Mouse (Mus musculus) adrenal gland, adult (tissue): Measurements from ENCODE around the gene Rreb1.

Experiments
- DNase-seq, 2 experiments: peaks; one replicate each; pipeline ENCODE4 v3.0.0; 2022 to 2023; ENCODE audit warnings: low spot score in 1 of 2; ENCODE audit not compliant: inconsistent age in 2 of 2

Rreb1 gene

DNA sequence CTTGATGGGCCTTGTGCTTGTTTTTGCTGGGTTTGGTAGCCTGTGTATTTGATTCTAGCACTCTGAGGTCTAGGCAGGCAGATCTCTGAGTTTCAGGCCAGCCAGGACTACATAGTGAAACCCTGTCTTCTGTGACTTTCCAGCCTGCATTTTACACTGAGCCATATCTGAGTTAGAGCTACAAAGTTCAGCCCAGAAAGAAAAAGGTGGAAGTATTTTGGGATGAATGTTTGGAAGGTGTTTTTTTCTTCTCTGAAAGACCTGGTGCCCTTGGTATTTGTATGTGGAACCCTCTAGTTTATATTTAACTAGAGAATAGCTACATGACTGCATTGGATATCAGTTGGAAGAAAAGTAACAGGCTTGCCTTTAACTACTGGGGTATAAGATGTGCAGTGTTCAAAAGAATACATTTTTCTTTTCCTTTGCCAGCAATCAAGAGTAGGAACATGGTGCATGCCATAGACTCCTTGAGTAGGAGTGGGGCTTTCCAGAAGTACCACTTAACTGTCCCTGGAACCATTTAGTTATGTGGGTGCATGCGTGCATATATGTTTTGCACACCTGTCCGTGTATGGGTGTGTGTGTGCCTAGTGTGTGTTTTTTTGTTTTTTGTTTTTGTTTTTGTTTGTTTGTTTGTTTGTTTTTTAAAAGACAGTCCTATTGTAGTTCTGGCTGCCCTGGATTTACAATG is 94.1 kb downstream of the Rreb1 start:
- DNase-seq = no peak

DNA sequence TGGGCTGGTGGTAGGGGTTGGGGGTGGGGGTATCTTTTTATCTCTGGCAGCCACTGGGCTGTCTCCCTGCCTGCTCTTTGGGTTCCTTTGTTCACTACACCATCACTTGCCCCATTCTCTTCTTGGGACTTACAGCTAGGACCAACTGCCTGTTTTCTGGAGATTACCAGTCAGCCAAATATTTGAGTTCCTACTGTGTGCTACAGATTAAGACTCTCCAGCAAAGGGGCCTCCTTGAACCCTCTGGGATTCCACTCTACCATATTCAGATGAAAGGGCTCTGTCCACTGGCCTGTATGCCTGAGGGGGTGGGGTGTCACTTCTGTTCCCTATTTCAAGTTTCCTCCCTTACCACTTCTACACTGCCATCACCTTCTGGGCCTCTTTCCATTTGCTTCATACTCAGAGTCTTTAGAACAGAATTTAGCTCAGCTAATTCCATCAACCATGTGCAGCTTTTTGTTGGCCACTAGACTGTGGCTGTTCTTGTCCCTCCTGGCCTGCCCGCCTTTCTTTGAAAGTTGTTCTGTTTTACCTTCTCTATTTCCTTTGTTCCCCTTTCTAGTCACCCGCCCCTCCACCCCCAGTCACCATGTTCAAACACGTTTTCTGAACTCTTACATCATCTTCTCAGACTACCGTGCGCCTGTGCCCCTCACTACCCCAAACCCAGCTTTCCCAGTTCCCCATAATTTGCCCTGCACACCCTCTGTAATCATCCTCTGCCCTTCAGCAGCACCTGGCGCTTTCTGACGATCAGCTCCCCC is 95.1 kb downstream of the Rreb1 start:
- peak in 1 of 2 experiments; percentile 40 for DNase-seq

DNA sequence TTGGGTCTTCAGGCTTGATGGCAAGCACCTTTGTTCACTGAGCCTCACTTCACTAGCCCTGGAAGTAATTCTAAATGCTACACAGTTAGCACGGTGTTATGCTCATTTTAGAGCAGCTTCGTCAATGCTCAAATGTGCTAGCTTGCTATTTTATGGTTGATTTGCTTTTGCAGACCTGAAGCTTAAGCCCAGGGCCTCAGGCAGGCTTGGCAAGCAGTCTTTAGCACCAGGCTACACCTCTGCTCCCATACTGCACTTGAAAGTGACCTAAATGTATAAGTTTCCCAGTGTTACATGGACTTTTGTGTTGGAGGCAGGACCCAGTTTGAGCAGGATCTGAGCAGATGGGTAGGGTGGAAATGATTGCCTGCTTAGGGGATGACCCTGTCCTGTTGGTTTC is 97.7 kb downstream of the Rreb1 start:
- DNase-seq = no peak

DNA sequence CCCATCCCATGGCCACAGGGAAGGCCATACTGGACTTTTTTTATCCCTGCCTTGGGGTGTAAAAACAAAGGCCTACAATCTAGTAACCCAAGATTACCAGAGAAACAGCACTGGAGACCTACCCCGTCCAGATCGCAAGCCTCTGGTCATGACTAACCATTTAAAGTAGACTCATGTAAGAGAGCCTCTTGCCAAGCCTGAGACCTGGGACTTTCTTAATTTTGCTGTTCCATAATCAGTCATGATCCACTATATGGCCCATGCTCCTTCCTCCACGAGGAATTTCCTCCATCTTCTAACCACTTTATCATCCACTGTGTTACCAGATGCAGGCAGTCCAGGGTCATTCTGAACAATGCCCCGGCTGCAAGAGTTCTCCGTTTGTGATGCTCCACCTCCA is 98.2 kb downstream of the Rreb1 start:
- peak in 1 of 2 experiments; percentile 67 for DNase-seq

DNA sequence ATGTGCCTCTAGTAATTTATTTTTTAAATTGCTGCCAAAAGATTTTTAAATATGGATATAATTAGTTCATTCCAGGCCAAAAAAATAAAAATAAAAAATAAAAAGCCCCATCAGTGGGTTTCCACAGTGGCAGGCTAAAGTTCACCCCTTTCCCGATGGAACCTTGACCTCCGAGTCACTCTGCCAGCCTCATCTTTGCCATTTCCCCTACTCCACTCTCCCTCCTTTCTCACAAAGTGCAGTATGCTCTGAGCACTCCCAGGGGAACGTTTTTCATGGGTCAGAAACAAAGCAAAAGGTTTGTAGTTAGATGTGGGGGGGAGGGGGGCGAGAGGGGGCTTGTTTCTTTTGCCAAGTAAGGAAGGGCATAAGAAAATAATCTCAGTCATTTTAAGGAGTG is 98.6 kb downstream of the Rreb1 start:
- no peak for DNase-seq

DNA sequence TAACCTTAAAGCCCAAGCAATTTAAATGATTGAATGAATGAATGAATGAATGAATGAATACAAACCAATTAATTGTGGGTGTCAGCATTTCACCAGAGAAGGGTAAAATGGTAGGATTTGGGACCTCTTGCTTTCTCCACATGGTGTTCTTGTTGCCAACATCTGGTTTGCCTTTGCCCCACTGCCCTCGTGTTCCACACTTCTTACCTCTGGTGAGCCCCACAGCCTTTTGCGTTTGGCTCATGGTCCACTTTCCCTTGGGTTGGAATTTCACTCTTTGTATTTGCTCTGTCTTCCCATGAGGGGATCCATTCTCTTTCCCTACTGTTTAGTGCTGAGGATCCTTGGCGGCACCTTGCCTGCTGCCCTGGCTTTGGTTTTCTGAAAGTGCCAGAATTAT is 99.0 kb downstream of the Rreb1 start:
- peak in 1 of 2 experiments; percentile 59 for DNase-seq

DNA sequence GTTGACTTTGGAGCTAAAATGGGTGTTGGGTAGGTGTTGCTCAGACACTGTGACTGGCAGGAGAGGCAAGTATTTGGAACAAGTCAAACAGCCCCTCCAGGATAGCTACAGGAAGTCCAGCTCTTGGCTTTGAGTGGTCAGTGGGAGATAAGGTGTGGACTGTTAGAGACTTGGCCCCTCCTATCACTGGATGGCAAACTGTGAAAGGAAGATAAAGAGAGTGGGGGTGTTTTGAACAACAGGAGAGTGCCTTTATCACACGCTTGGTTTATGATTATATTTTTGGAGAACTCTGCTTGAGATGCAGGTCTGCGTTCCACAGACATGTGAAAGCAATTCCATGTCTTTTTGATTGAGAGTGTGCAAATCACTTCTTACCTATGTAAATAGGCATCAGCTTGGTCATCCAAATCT is 100.7 kb downstream of the Rreb1 start:
- peak in 1 of 2 experiments; percentile 40 for DNase-seq

DNA sequence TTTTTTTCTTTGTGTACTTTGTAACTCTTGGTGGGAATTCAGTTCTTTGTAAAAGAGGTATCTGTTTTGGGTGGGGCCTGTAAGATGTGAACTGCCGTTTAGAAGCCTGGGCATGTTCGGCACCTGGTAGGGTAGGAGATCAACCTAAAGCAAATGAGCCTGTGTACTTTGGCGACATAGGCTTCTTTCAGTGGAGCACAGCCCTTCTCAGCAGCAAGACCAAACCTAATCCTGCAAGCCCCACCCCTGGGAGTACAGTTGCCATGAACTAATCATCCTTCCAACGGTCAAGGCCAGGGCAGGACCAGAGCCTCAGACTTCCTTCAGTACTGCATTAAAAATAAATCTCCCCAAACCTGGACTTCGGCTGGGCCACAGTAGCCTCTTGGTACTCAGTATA is 101.4 kb downstream of the Rreb1 start:
- peak; percentile 81 to 90 for DNase-seq

DNA sequence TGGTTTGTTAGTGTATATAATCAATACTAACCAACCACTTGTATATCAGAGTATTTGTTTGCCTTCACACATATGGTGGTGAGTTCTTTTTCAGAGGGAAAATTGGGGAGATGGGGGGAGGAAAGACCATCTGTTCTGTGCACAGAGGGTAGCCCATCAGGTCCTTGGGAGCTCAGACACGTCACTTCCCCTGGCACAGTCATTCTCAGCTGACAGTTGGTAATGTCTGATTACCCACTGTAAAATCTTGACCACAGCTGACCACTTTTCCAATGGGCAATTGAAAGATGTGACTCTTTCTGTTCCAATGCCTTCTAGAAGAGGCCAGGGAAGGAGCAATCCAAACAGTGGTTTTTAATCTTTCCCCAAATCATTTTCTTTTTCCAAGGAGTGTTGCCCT is 101.8 kb downstream of the Rreb1 start:
- DNase-seq = peak in 1 of 2 experiments; percentile 69

DNA sequence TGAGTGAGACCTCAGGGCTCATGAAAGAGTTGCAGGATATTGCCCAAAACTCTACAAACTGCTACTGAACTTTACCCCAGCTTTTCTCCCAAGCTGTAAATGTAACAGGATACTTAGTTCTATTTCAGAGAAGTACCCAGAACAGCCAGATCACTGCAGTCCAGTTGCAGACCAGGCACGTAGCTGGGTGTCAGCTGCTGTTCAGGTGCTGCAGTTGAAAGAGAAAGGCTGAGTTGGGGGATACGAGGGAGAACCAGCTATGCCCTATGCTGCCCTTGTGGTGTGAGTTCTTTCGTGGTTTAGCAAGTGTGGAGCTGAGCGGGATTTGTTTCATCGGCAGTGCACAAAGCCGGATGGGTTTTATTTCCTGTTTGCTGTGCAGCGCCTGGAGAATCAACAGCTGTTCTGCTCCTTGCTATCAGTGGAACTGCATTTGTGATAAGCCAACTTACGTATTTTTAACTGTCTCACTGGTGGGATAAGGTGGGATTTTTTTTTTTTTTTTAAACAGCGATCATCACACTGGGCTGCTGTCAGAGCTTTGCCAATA is 102.5 kb downstream of the Rreb1 start:
- DNase-seq = peak in 1 of 2 experiments; percentile 58

DNA sequence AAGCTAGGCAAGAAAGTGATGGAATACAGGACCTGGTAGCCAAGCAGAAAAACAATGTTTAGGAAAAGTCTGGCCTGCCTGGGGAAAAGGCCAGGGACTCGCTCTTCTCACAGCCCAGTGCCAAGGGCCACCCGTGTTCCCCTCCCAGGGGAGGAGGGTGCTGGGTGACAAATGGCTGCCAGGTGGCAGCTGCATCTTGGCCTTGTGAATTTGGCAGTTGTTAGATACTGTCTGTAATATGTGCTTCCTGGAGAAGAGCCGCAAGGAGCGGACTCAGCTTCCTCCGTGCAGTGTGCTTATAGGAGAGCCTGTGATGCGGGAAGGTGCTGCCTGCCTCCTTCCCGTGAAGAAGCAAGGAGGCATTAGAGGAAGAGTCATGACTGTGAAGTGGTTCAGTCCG is 104.3 kb downstream of the Rreb1 start:
- DNase-seq = peak; percentile 73 to 80

DNA sequence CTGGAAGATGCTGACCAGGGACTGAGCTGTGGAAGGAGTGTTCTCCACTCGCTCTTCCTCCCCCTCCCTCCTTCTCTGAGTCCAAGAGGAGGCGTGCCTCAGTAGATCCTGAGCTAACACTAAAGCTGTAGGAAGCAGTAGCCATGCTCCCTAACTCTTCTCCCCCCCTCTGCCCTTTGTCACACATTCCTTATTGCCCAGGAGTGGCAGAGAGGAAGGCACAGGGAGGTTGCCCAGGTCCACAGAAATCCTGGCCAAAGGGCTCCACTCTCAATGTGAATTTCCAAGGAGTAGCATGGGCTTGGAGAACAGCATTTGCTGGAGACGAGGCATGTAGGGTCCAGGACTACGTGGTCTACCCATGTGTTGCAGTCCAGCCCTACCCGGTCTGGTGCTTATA is 104.8 kb downstream of the Rreb1 start:
- peak in 1 of 2 experiments; percentile 63 for DNase-seq

DNA sequence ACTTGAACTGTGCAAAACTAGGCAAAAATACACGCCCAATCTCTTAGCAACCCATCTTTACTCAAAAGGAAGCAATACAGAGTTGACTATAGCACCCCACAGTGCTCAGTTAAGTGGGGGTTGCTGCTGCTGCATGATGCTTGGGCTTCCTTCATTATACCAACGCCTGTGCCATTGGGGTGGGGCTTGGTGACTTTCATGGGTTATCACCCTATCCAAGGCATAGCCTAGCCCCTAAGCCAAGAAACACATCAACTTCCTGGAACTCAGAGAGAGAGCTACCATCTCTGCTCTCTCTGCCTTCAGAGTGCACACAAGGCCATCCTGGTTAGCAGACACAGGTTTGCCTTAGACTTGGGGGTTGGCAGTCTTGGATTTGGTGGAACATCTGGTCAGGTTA is 107.2 kb downstream of the Rreb1 start:
- no peak for DNase-seq

DNA sequence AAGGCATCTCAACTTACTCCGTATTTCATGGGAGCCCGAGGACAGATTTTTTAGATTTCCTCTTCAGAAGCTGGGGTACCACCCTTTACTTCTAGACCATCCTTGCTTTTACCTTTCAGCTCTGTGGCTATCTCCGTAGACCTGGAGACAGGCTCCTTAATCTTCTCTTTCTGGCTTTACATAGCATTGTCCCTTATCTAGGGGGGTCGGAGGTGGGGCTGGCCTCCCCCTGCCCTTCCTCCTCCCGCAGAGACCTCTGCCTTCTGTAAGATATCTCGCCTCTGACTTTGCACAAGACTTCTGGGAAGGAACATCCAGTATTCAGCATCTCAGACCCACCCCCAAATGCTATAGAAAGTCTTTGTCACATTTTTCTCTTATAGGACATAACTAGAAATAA is 107.8 kb downstream of the Rreb1 start:
- DNase-seq = no peak

DNA sequence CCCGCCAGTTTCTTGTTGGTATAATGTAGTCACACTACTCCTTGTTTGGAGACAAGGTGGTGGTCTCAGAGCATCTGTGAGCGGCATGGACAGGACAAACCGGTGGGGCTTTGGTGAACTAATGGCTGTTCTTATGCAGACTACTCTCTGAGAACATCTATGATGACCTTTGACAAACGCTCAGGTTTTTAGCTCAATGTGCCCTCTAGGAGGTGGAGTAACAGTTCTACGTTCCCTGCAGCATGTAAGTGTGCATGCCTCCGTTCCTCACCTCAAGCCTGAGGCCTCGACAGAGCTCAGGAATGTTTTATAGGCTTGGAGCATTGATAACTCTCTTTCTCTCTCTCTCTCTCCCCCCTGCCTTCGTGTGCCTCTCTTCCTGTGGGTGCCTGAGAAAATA is 116.6 kb downstream of the Rreb1 start:
- DNase-seq = no peak

DNA sequence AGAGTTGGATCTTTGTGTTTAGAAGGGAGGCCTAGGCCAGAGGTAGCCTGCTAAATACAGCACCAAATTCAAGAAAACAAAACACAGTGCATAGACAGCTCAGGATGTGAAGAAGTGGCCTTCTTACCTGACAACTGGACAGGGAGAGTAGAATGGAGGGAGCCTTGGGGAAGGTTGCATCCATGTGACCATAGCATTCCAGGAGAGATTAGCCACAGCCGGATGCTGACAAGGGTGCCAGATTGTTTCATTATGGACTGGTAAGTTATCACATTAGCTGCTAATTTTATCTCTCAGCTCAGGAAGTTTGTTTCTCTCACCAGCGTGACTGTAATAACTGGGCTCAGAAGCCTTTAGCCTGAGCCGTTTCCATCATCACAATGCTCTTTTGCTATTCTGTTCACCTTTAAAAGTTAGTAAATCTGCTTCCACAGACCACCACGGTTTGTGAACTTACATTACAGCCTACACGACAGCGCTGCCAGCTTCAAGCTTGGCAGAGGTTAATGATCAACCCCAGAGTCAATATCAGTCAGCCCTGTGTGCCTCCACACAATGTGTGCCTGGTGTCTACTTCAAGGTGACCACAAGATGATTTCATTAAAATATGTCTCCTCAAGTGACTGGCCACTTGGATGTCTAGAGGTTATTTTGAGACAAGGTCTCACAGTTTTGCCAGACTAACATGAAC is 117.5 kb downstream of the Rreb1 start:
- DNase-seq = no peak

DNA sequence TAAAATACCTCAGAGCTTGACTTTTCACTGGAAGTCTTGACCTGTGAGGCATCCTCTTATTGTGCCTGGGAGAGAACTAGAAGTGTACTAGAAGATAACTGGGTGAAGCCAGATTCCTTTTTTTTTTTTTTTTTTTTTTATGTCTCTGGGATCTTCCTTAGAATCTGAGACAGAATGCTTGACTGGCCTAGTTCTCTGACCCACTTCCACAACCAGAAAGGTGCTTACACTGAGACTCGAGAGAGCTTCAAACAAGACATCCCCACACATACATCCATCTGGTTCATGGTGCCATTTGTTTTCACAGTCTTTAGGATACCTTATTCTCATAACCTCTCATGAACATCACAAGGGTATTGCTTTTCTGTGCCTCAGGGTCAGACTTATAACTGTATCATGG is 118.2 kb downstream of the Rreb1 start:
- DNase-seq = no peak

DNA sequence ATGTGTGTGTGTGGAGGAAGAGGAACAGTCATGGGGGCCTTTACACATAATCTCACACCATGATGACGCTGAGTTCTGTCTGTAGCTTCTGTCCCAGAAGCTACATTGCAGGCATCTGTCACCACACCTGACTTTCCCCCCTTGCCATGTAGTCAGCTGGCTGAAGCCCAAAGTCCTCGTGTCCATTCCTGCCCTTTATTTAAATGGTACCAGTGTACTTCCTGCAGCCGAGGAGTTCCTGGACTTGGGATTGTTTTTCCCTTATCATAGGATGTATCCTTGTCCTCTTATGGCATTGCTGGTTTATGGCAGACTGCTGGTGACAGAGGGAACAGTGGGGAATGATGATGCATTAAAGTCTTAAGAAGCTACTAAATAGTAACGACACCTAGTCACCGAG is 120.6 kb downstream of the Rreb1 start:
- no peak for DNase-seq

DNA sequence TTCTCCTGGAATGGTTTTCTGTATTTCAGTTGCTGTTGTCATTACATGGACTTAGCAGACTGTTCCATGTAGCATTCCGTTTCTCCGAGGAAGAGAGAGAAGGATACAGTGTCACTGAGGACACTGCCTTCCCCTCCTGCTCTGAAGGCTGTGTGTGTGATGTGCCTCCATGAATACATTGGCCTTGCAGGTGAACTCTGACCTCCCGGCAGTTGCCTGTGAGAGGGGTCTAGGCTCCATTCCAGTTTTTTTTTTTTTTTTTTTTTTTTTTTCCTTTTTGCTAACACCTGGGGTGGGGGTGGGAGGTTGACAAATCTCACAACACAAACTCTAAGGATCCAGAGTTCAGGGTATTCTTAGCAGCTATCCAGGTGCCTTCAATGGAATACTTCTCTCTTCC is 124.8 kb downstream of the Rreb1 start:
- DNase-seq = no peak

DNA sequence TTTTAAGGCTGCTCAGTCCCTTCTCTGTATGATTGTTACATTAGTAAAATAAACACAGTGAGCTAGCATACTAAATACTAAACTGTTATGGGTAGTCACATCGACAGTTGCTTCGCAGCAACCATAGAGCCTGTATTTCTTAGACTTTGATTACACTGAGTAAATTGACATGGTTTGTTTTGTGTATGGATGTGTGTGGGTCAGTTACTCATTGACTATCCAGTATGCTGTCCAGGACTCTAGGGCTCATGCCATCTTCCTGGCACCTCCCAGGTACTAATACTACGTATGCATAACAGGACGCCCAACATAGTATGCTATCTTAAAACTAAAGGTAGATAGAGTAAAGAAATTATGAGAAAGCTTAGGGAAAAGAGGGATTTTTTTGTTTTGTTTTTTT is 125.3 kb downstream of the Rreb1 start:
- no peak for DNase-seq

DNA sequence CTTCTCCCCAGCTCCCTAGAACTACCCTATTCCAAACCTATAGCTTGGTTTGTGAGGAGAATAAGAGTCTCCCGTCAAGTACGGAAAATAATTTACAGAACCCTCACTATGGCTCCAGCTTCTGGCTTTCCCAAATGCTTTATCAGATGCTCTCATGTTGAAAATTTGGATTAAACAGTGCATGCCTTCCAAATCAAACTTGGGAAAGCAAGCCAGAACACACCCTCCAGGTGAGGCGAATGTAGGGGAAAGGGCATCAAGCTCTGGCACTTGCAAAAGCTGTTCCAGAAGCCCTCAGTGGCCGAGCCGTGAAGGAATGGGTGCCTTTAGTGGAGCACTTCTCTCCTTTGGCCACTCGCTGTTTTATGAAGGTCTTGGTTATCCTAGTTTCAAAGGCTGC is 126.2 kb downstream of the Rreb1 start:
- DNase-seq = no peak

DNA sequence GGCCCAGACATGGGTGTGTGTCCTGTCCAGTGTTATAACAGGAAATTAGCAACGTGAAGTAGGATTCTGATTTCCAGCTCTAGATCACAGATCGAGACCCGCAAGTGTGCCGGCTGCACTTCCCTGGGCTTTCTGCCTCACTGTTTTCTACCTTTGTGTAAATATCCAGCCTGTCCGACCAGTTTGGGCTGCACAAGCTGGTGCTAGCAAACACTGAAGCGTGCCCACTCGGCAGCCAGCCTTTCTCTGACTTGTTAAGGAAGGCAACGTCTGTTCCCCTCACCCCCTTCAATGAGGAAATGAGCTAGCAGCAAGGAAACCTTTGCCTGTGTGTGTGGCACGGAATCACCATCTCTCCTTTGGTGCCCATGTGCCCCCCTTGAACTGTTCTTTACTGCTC is 129.9 kb downstream of the Rreb1 start:
- no peak for DNase-seq
